Mouse (Mus musculus): ENCODE measurements around the gene Armcx1.
"Not testable (repeated sequence)": the region's sequence is repeated elsewhere in the genome, so short reads cannot be mapped to it uniquely, and the experiment has no call there.

Armcx1 gene

GRCm38 (mm10) chrX:134763428-134764198 lies 45.9 kb downstream of the Armcx1 start:
- not testable (repeated sequence) for DNase-seq
